Mouse (Mus musculus): ENCODE data around the gene Sf3a3. TPM values are rescaled to one million over a fixed set of nuclear protein-coding genes. Genes with fewer than 3 reads are reported as not detected.
"Not testable (repeated sequence)": the region's sequence is repeated elsewhere in the genome, so short reads cannot be mapped to it uniquely, and the experiment has no call there.

Gene Sf3a3
- polyA plus RNA-seq, 1 experiment from 2014 or later: 73.6 TPM

- Histone ChIP-seq H3K9me3 (replicated peaks) (no peaks in the 10 kb centered on the region), H3K9ac (peak within 1 kb of the TSS; percentile 75), H3K36me3 (no peaks in the 10 kb centered on the region), H3K4me1 (replicated peaks) (peaks cover 52% of the 10 kb centered on the region), H3K27me3 (0 out of 2 replicates have a peak, but pooled peaks cover 7% of the 10 kb centered on the region), H3K27ac (peak within 1 kb of the TSS; percentile 77), H3K4me3 (peak within 1 kb of the TSS; percentile 68), H3K4me2 (peak within 1 kb of the TSS; percentile 81)
- under 1% methylated on average over 56 of the region's 59 CpGs for WGBS
- peak; percentile 61 for ATAC-seq (replicated peaks; ENCODE audit: insufficient number of reproducible peaks, insufficient read depth, low FRiP score, low read depth)
Observed at GRCm38 (mm10) chr4:124700248-124700971, 14.2 kb upstream of the Sf3a3 start, which contains the start of gene Fhl3. Fhl3 (plus strand) TSS chr4:124700701.

DNA sequence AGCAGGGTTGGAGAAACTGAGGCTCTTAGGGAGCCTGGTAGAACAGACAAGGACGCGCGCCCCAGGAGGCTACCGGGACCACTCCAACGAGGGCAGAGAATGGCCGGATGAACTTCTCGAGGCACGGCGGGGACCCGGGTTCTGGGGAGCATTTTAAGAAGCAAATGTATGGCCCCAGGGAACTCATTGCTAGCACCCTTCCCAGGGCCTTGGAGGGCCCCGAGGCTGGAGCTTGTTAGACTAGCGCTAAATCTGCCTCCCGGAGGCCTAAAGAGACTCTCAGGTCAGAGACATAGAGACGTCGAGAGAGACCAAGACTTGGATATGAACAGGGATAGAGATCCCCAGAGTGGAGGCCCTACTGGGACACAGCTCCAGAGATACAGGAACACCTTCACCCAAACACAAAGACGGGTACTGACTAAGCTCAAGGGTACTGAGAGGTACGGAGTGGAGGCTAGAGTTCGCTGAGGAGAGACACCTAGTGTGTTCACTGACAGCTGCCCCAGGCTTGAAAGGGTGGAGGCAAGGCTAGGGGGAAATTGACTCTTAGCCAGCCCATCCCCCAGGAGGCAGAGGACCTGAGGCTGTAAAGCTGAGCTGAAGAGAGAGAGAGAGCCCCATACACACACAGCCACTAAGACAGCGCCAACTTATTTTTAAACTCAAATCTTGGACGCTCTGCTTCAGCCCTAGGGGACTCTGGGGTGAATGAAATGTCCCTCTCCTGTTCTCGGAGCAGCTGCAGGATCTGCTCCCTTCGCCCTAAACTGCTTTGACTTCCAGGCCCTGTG lies 13.3 kb upstream of the Sf3a3 start:
- H3K4me2 ChIP-seq: peak overlapping the region; percentile 81
- H3K4me1 ChIP-seq (replicated peaks): peaks cover 57% of the 10 kb centered on the region
- peak; percentile 3; the same call in 1 of the 2 replicates for ATAC-seq (replicated peaks; ENCODE audit: insufficient number of reproducible peaks, insufficient read depth, low FRiP score, low read depth)
- H3K36me3 ChIP-seq: no peaks in the 10 kb centered on the region
- WGBS: 3% methylated on average over 22 of the region's 22 CpGs
- H3K9me3 ChIP-seq (replicated peaks): no peaks in the 10 kb centered on the region
- H3K27me3 ChIP-seq: no peaks in the 10 kb centered on the region
- peak overlapping the region; percentile 75 for H3K9ac ChIP-seq
- H3K27ac ChIP-seq: peak overlapping the region; percentile 77
- H3K4me3 ChIP-seq: peak overlapping the region; percentile 68

- peak overlapping the region; percentile 81 for H3K4me2 ChIP-seq
- no peaks in the 10 kb centered on the region for H3K9me3 ChIP-seq (replicated peaks)
- ATAC-seq (replicated peaks; ENCODE audit: insufficient number of reproducible peaks, insufficient read depth, low FRiP score, low read depth): no peak
- 44% methylated on average over 5 of the region's 5 CpGs for WGBS
- peaks cover 57% of the 10 kb centered on the region for H3K4me1 ChIP-seq (replicated peaks)
- peak overlapping the region; percentile 68 for H3K4me3 ChIP-seq
- peak overlapping the region; percentile 75 for H3K9ac ChIP-seq
- H3K36me3 ChIP-seq: no peaks in the 10 kb centered on the region
- peak overlapping the region; percentile 77 for H3K27ac ChIP-seq
- H3K27me3 ChIP-seq: no peaks in the 10 kb centered on the region
Observed at GRCm38 (mm10) chr4:124701916-124702315, 12.7 kb upstream of the Sf3a3 start.

DNA sequence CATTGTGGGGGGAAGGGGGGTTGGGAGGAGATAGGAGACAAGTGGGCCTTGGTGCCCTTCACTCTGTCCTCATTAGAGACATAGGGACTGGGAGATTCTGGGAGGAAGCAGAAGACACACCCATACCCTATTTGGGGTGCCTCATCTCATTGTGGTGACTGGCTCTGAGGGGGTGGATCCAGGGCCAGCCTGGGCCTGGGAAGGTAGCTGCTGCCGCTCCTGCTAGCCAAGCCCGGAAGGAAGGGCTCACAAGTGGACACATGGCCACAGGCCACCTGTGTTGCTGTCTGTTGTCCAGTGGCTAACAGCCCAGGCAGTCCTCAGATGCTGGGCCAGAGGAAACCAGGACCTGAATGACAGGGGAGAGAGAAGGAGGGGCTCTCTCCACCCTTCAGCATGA lies 11.2 kb upstream of the Sf3a3 start:
- Histone ChIP-seq H3K9ac (peak overlapping the region; percentile 43), H3K4me1 (replicated peaks) (peaks cover 61% of the 10 kb centered on the region), H3K4me2 (peak overlapping the region; percentile 44), H3K4me3 (peak overlapping the region; percentile 22; the same call in 1 of the 2 replicates), H3K27me3 (no peaks in the 10 kb centered on the region), H3K9me3 (replicated peaks) (no peaks in the 10 kb centered on the region), H3K36me3 (peaks cover 3% of the 10 kb centered on the region; the same call in 1 of the 2 replicates), H3K27ac (peak overlapping the region; percentile 91)
- 19% methylated on average over 2 of the region's 2 CpGs for WGBS
- no peak for ATAC-seq (replicated peaks; ENCODE audit: insufficient number of reproducible peaks, insufficient read depth, low FRiP score, low read depth)

DNA sequence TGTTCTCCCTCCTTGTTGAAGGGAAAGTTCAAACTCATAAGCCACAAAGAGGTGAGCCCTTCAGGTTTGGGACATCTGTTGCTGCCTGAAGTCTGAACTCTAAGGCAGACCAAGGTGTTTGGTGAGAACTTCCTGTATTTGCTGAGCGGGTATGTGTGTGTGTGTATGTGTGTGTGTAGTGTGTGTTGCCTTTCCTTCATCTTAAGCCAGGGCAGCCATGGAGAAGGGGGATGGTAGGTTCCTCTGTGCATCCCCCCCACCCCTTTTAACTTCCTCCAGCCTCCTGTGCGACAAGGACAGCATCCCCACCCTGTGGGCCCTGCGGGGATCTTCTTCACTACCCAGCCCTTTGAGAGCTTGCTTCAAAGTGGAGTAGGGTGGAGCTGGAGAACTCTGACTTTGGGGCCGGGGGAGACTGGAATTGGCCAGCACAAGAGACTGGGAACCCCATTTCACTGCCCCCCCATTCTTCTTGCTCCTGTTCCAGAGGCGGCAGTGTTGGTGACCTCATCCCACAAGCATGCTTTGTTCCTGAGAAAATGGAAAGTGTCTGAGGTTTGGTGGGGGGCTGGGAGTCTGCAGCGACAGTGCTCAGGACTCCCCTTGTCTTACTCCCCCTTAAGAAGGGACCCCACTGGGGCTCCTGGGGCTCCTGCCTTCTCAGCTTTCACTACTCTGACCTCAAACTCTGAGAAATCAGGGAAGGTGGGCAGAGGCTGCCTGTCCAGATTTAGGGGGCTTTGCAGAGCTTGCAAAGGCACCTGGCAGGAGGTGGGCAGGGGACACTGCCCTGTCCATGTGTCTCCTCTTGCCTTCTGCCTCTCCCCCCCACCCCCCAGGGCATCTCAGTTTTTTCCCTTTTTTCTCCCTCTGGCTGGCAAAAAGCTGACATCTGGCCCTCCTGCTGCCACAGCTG lies 10.4 kb upstream of the Sf3a3 start:
- Histone ChIP-seq H3K27ac (peak overlapping the region; percentile 91), H3K4me2 (peak overlapping the region; percentile 44), H3K27me3 (no peaks in the 10 kb centered on the region), H3K4me3 (peak overlapping the region; percentile 22; the same call in 1 of the 2 replicates), H3K4me1 (replicated peaks) (peaks cover 69% of the 10 kb centered on the region), H3K36me3 (peaks cover 3% of the 10 kb centered on the region; the same call in 1 of the 2 replicates), H3K9me3 (replicated peaks) (no peaks in the 10 kb centered on the region), H3K9ac (peak overlapping the region; percentile 43)
- WGBS: 16% methylated on average over 6 of the region's 6 CpGs
- ATAC-seq (replicated peaks; ENCODE audit: insufficient number of reproducible peaks, insufficient read depth, low FRiP score, low read depth): no peak

- Histone ChIP-seq H3K36me3 (peaks cover 3% of the 10 kb centered on the region; the same call in 1 of the 2 replicates), H3K9me3 (replicated peaks) (no peaks in the 10 kb centered on the region), H3K4me2 (peak overlapping the region; percentile 44), H3K27me3 (no peaks in the 10 kb centered on the region), H3K9ac (peak overlapping the region; percentile 43; the same call in 1 of the 2 replicates), H3K27ac (peak overlapping the region; percentile 91), H3K4me3 (peak overlapping the region; percentile 4; the same call in 1 of the 2 replicates), H3K4me1 (replicated peaks) (peaks cover 71% of the 10 kb centered on the region)
- no peak; the same call in 1 of the 2 replicates for ATAC-seq (replicated peaks; ENCODE audit: insufficient number of reproducible peaks, insufficient read depth, low FRiP score, low read depth)
- 16% methylated on average over 11 of the region's 11 CpGs for WGBS
Observed at GRCm38 (mm10) chr4:124704797-124705474, 9.6 kb upstream of the Sf3a3 start.

DNA sequence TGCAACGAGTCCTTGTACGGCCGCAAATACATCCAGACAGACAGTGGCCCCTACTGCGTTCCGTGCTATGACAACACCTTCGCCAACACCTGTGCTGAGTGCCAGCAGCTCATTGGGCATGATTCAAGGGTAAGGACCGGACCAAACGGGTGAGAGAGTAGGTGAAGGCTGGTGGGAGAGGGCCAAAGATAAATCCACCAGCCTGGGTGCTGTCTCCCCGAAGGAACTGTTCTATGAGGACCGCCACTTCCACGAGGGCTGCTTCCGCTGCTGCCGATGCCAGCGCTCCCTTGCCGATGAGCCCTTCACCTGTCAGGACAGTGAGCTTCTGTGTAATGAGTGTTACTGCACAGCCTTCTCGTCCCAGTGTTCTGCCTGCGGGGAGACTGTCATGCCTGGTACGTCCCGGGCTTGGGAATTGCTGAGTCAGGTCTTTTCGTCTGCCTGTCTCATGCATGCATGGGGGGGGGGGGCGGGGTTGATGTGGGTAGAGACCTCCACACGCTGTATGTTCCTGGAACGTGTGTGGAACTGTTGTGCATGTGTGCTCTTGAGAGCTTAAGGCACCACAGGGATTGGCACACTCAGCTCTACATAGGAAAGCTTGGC lies 8.8 kb upstream of the Sf3a3 start:
- Histone ChIP-seq H3K4me2 (peak overlapping the region; percentile 44; the same call in 1 of the 2 replicates), H3K27me3 (no peaks in the 10 kb centered on the region), H3K4me1 (replicated peaks) (peaks cover 72% of the 10 kb centered on the region), H3K27ac (peak overlapping the region; percentile 91), H3K9me3 (replicated peaks) (no peaks in the 10 kb centered on the region), H3K36me3 (peaks cover 3% of the 10 kb centered on the region; the same call in 1 of the 2 replicates), H3K4me3 (no peak overlapping the region), H3K9ac (no peak overlapping the region)
- WGBS: 78% methylated on average over 23 of the region's 23 CpGs
- no peak for ATAC-seq (replicated peaks; ENCODE audit: insufficient number of reproducible peaks, insufficient read depth, low FRiP score, low read depth)

DNA sequence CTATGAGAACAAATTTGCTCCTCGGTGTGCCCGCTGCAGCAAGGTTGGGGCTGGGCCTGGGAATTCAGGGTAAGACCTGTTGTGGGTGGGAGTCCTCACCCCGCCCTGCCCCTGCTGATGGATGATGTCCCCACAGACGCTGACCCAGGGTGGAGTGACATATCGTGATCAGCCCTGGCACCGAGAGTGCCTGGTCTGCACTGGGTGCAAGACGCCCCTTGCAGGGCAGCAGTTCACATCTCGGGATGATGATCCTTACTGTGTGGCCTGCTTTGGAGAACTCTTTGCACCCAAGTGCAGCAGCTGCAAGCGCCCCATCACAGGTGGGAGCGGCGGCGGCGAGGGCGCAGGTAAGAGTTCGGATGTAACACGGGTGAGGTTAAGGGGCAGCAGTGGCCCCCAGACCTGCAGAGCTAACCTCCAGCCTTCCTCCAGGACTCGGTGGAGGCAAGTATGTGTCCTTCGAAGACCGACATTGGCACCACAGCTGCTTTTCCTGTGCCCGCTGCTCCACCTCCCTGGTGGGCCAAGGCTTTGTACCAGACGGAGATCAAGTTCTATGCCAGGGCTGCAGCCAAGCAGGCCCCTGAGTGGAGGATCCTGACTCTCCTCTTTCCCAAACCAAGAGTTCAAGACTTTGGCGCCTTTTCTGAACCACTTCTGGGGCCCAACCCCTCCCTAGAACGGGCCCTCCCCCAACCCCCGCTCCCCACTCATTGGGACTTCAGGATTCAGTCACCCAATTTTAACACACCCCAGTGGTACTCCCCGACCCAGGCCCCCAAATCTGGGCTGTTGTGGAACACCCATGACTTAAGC lies 7.0 kb upstream of the Sf3a3 start:
- ATAC-seq (replicated peaks; ENCODE audit: insufficient number of reproducible peaks, insufficient read depth, low FRiP score, low read depth); H3K4me2 ChIP-seq; H3K36me3 ChIP-seq; H3K4me3 ChIP-seq; H3K9me3 ChIP-seq (replicated peaks); H3K27me3 ChIP-seq; H3K9ac ChIP-seq: not testable (repeated sequence)
- 87% methylated on average over 25 of the region's 25 CpGs for WGBS
- H3K27ac ChIP-seq: peak overlapping the region; percentile 94
- H3K4me1 ChIP-seq (replicated peaks): peaks cover 54% of the 10 kb centered on the region

DNA sequence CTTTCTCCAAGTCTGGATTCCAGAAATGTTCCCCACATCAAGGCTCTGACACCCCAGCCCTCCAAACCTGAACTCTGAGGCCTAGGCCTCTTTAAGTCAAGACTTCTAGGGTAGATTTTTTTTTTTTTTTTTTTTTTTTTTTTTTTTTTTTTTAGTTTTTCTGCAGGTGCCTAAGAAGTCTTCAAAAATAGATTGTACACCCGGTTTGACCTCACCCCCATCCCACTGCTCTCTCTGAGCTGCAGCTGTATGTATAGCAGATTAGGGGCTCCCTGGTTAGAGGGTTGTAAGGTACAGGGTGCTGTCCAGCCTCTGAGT lies 6.4 kb upstream of the Sf3a3 start:
- peak overlapping the region; percentile 55 for H3K4me3 ChIP-seq
- not testable (repeated sequence) for H3K9ac ChIP-seq; H3K36me3 ChIP-seq; H3K27me3 ChIP-seq; H3K9me3 ChIP-seq (replicated peaks)
- ATAC-seq (replicated peaks; ENCODE audit: insufficient number of reproducible peaks, insufficient read depth, low FRiP score, low read depth): peak; percentile 1; the same call in 1 of the 2 replicates
- WGBS: 26% methylated on average over 1 of the region's 1 CpGs
- H3K4me1 ChIP-seq (replicated peaks): peaks cover 53% of the 10 kb centered on the region
- H3K27ac ChIP-seq: peak overlapping the region; percentile 94
- H3K4me2 ChIP-seq: peak overlapping the region; percentile 86
